Comparison of ENCODE assay signal across 34 mouse cellular contexts in the genomic region with DNA sequence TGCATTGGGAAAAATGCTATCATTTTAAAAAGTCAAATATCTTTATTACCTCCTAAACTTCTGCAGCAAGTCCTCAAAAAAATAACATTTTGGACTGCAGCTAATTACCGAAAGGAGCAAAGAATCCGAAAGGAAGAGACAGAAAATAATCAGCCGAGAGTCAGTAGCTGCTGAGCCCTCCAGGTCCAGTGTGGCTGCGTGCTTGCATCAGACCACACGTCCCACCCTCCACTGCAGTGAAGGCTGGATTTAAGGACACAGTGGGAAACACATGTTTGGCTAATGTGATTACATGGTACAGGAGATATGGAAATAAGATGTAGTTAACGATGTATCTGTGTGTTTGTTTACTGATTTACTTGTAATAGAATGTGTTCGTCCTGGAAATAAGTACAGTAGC.
"Had no signal": no experiment of that assay in that cellular context is flagged by ENCODE, and none has a peak within 500 bp of the region (broad histone marks: within the 10 kb centered on the region; RNA-seq: fewer than 3 reads in every experiment).

No protein-coding gene starts in this region.

- H3K4me2 ChIP-seq: heart, embryonic 11.5 days; heart, embryonic 12.5 days; heart, embryonic 13.5 days; heart, embryonic 15.5 days; hindbrain, embryonic 12.5 days; hindbrain, embryonic 13.5 days; hindbrain, embryonic 14.5 days; hindbrain, embryonic 15.5 days; intestine, embryonic 15.5 days; kidney, embryonic 15.5 days had no signal

- H3K27ac ChIP-seq: heart, embryonic 10.5 days; heart, embryonic 13.5 days; heart, embryonic 15.5 days; hindbrain, embryonic 10.5 days; hindbrain, embryonic 12.5 days; hindbrain, embryonic 13.5 days; hindbrain, embryonic 14.5 days; hindbrain, embryonic 15.5 days; hindbrain, postnatal 0 days; intestine, embryonic 15.5 days; kidney, embryonic 15.5 days; kidney, postnatal 0 days; layer of hippocampus, adult 2 months had no signal

- H3K27me3 ChIP-seq: heart, embryonic 12.5 days; heart, embryonic 13.5 days; heart, embryonic 15.5 days; hindbrain, embryonic 12.5 days; hindbrain, embryonic 13.5 days; hindbrain, embryonic 15.5 days; intestine, embryonic 15.5 days; kidney, embryonic 15.5 days had no signal

- ATAC-seq: hindbrain, embryonic 16.5 days; hindbrain, postnatal 0 days; inflammation-experienced regulatory T-cells, adult 6 months; intestine, embryonic 15.5 days; intestine, embryonic 16.5 days; intestine, postnatal 0 days had no signal

- H3K4me3 ChIP-seq: heart, embryonic 10.5 days; heart, embryonic 12.5 days; heart, embryonic 13.5 days; heart, embryonic 15.5 days; hindbrain, embryonic 10.5 days; hindbrain, embryonic 12.5 days; hindbrain, embryonic 13.5 days; hindbrain, embryonic 15.5 days; intestine, embryonic 15.5 days; kidney, embryonic 15.5 days; layer of hippocampus, adult 2 months had no signal

- H3K36me3 ChIP-seq: heart, embryonic 10.5 days; heart, embryonic 12.5 days; heart, embryonic 13.5 days; heart, embryonic 15.5 days; hindbrain, embryonic 10.5 days; hindbrain, embryonic 12.5 days; hindbrain, embryonic 13.5 days; hindbrain, embryonic 15.5 days; intestine, embryonic 15.5 days; kidney, embryonic 15.5 days had no signal

- H3K9ac ChIP-seq: heart, embryonic 12.5 days; heart, embryonic 13.5 days; heart, embryonic 15.5 days; hindbrain, embryonic 12.5 days; hindbrain, embryonic 13.5 days; hindbrain, embryonic 14.5 days; hindbrain, embryonic 15.5 days; intestine, embryonic 15.5 days; kidney, embryonic 15.5 days had no signal

- H3K4me1 ChIP-seq: heart, embryonic 10.5 days; heart, embryonic 13.5 days; heart, embryonic 15.5 days; hindbrain, embryonic 10.5 days; hindbrain, embryonic 12.5 days; hindbrain, embryonic 13.5 days; hindbrain, embryonic 15.5 days; intestine, embryonic 15.5 days; kidney, embryonic 15.5 days had no signal

- H3K9me3 ChIP-seq: heart, embryonic 10.5 days; heart, embryonic 13.5 days; heart, embryonic 15.5 days; hindbrain, embryonic 10.5 days; hindbrain, embryonic 12.5 days; hindbrain, embryonic 13.5 days; hindbrain, embryonic 15.5 days; intestine, embryonic 15.5 days; kidney, embryonic 15.5 days had no signal

- DNase-seq: heart, postnatal 10 days; heart, postnatal 14 days; heart, postnatal 4 days; kidney, adult 11 months; kidney, adult 18-20 months; kidney, adult 2 months; kidney, adult 8-10 months; kidney, adult 9 months; kidney, postnatal 10 days; kidney, postnatal 14 days; kidney, postnatal 25 days; kidney, postnatal 36 days; kidney, postnatal 4 days; layer of hippocampus, adult 9-11 months; layer of hippocampus, postnatal 36 days had no signal
